Mouse (Mus musculus) lung, postnatal 0 days (tissue): ENCODE measurements at regions not wholly inside any gene's neighbourhood (a gene's known extent, or its start where the extent isn't known, plus 50 kb on each side); places are given as distances from the start of the nearest gene placed in this dataset.

Experiments
- CTCF ChIP-seq: IDR thresholded peaks from 2 replicates; pipeline ENCODE4 v1.5.1; 2016; ENCODE audit warnings: antibody characterized with exemption, mild to moderate bottlenecking
- EP300 ChIP-seq: IDR thresholded peaks from 2 replicates; pipeline ENCODE4 v1.6.1; 2016; ENCODE audit warnings: antibody characterized with exemption, mild to moderate bottlenecking, control low read depth

- TF ChIP-seq CTCF (no peak), EP300 (no peak)
These were observed 156.8 kb upstream of the Glra1 start for GRCm38 (mm10) chr11:55764846-55765245.
